In the genomic region with DNA sequence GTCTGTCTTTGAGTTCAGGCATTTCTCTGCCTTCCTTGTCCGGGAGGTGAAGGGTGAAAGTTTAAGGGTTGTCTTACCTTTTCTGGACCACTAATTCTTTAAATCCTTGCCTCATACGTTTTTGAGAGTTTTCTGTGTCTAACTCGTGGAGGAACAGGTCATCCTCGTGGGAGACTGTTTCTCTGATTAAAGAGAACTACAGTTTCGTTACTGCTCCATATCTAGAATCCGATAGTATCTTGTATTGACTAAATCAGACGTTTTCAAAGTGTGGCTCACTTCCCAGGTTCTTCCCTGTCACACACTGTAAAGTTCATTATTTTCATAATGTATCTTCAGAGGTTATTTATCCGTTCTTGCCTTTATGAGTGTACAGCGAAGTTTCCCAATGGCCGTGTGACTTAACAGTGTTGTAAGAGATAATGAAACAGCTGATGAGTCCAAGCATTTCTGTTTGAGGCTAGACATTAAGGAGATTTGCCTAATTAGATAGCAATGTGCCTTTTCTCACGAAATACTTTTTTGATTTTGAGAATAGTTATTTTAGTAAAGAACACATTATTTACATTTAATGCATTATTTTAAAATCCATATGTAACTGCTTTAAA, we compare ENCODE assay signal across 8 mouse cellular contexts. TPM values are rescaled to one million over a fixed set of nuclear protein-coding genes. Genes with fewer than 3 reads are reported as not detected.
DNase-seq lines count a peak whose midpoint lies in the region; ATAC-seq and TF ChIP-seq lines count a peak whose summit lies in the region.

No protein-coding gene starts in this region.

- H3K27me3 ChIP-seq in embryonic facial prominence, embryonic 13.5 days: no peaks in the 10 kb centered on the region
- no peaks in the 10 kb centered on the region for H3K27me3 ChIP-seq in intestine, embryonic 15.5 days (replicated peaks)
- no peaks in the 10 kb centered on the region for H3K27me3 ChIP-seq in midbrain, postnatal 0 days (ENCODE audit: insufficient read depth, low read length)

- intact Hi-C loops in left cerebral cortex, adult 2 months (cut with DNase I): loop anchor here (5.0 kb wide), 1 partner anchor 69 kb away; no protein-coding TSS in a partner anchor
- intact Hi-C loops in left cerebral cortex, postnatal 36 days (cut with DNase I): no loop called here

- peak overlapping the region; percentile 85 for H3K9ac ChIP-seq in embryonic facial prominence, embryonic 13.5 days
- peak overlapping the region; percentile 65; the same call in 1 of the 2 replicates for H3K9ac ChIP-seq in intestine, embryonic 15.5 days
- peak overlapping the region; percentile 77 for H3K9ac ChIP-seq in midbrain, postnatal 0 days (replicated peaks; ENCODE audit: low read length, poor library complexity, severe bottlenecking)

- 16% methylated on average over 11 of the region's 11 CpGs for WGBS in embryonic facial prominence, embryonic 13.5 days
- WGBS in intestine, embryonic 15.5 days: 9% methylated on average over 11 of the region's 11 CpGs
- 5% methylated on average over 11 of the region's 11 CpGs for WGBS in midbrain, postnatal 0 days

- H3K4me2 ChIP-seq in embryonic facial prominence, embryonic 13.5 days: peak overlapping the region; percentile 73
- peak overlapping the region; percentile 78 for H3K4me2 ChIP-seq in intestine, embryonic 15.5 days (replicated peaks)
- peak overlapping the region; percentile 67 for H3K4me2 ChIP-seq in midbrain, postnatal 0 days (ENCODE audit: low read depth, low read length, poor library complexity, severe bottlenecking)

- no peak for DNase-seq in left cerebral cortex, adult 2 months (ENCODE audit: extremely low spot score in 1 of 2, low spot score in 2 of 2)
- DNase-seq in left cerebral cortex, postnatal 36 days (ENCODE audit: low spot score in 2 of 2): no peak
- DNase-seq in midbrain, postnatal 0 days (ENCODE audit: low spot score): no peak
- DNase-seq in MN1 (ENCODE audit: low spot score): no peak
- DNase-seq in frontal cortex, postnatal 14 days (ENCODE audit: low spot score in 2 of 2): no peak
- DNase-seq in thymus, postnatal 14 days: no peak

- ATAC-seq in embryonic facial prominence, embryonic 13.5 days (ENCODE audit: insufficient number of reproducible peaks, insufficient read depth, low FRiP score, low TSS enrichment, low read depth): no peak
- ATAC-seq in intestine, embryonic 15.5 days: no peak
- no peak for ATAC-seq in midbrain, postnatal 0 days (ENCODE audit: low FRiP score)

- peak overlapping the region; percentile 100 for H3K4me3 ChIP-seq in left cerebral cortex, adult 2 months
- H3K4me3 ChIP-seq in embryonic facial prominence, embryonic 13.5 days: peak overlapping the region; percentile 92
- H3K4me3 ChIP-seq in intestine, embryonic 15.5 days (replicated peaks): peak overlapping the region; percentile 75
- peak overlapping the region; percentile 90 for H3K4me3 ChIP-seq in midbrain, postnatal 0 days (ENCODE audit: low read depth, low read length)

- no peaks in the 10 kb centered on the region for H3K36me3 ChIP-seq in embryonic facial prominence, embryonic 13.5 days
- no peaks in the 10 kb centered on the region for H3K36me3 ChIP-seq in intestine, embryonic 15.5 days
- no peaks in the 10 kb centered on the region for H3K36me3 ChIP-seq in midbrain, postnatal 0 days (ENCODE audit: insufficient read depth, low read length)

- no peaks in the 10 kb centered on the region for H3K9me3 ChIP-seq in embryonic facial prominence, embryonic 13.5 days
- no peaks in the 10 kb centered on the region for H3K9me3 ChIP-seq in intestine, embryonic 15.5 days
- no peaks in the 10 kb centered on the region for H3K9me3 ChIP-seq in midbrain, postnatal 0 days (ENCODE audit: low read length)

- no peak for TF ChIP-seq CTCF in left cerebral cortex, adult 2 months (IDR thresholded peaks at IDR 0.05)
- TF ChIP-seq CTCF in midbrain, postnatal 0 days (IDR thresholded peaks at IDR 0.05): no peak

- no peak overlapping the region for H3K27ac ChIP-seq in left cerebral cortex, adult 2 months
- no peak overlapping the region for H3K27ac ChIP-seq in embryonic facial prominence, embryonic 13.5 days
- no peak overlapping the region for H3K27ac ChIP-seq in intestine, embryonic 15.5 days
- no peak overlapping the region for H3K27ac ChIP-seq in midbrain, postnatal 0 days (ENCODE audit: low read depth, low read length)

- H3K4me1 ChIP-seq in embryonic facial prominence, embryonic 13.5 days: peaks cover 6% of the 10 kb centered on the region; the same call in 1 of the 2 replicates
- H3K4me1 ChIP-seq in intestine, embryonic 15.5 days (replicated peaks): no peaks in the 10 kb centered on the region
- H3K4me1 ChIP-seq in midbrain, postnatal 0 days (ENCODE audit: insufficient read depth, low read length): no peaks in the 10 kb centered on the region

RNA-seq across cellular contexts. Expression of a gene that starts 0.9 kb away (rescaled TPM):
- total RNA-seq in left cerebral cortex, adult 2 months (2021): 10 to 100 TPM; 11.0 to 14.0 TPM
- total RNA-seq in left cerebral cortex, postnatal 36 days (2021): 10 to 100 TPM; 10.5 to 11.7 TPM
- 7.9 and 8.8 TPM in 2 replicates for polyA plus RNA-seq in embryonic facial prominence, embryonic 13.5 days (2015; fragmentation: Nextera tagmentation; extraction: Ambion mirVana)
- 7.6 and 7.9 TPM in 2 replicates for polyA plus RNA-seq in intestine, embryonic 15.5 days (2015; fragmentation: Nextera tagmentation; extraction: Ambion mirVana)
- 3.2 and 7.4 TPM in 2 replicates for total RNA-seq in midbrain, postnatal 0 days (2014; rRNA removed)
- 6.4 and 7.3 TPM in 2 replicates for polyA plus RNA-seq in midbrain, postnatal 0 days (2015; fragmentation: Nextera tagmentation; extraction: Ambion mirVana)

RNA-seq across cellular contexts. Expression of a gene that starts 47.2 kb away (rescaled TPM):
- under 1 TPM; 0.11 to 0.19 TPM for total RNA-seq in left cerebral cortex, adult 2 months (2021)
- under 1 TPM; 0.14 to 0.25 TPM for total RNA-seq in left cerebral cortex, postnatal 36 days (2021)
- polyA plus RNA-seq in embryonic facial prominence, embryonic 13.5 days (2015; fragmentation: Nextera tagmentation; extraction: Ambion mirVana): 0.22 and 0.32 TPM in 2 replicates
- polyA plus RNA-seq in intestine, embryonic 15.5 days (2015; fragmentation: Nextera tagmentation; extraction: Ambion mirVana): 0.05 TPM in 1 of 2 replicates, not detected in the other
- total RNA-seq in midbrain, postnatal 0 days (2014; rRNA removed): 0.94 and 1.3 TPM in 2 replicates
- 0.33 and 0.38 TPM in 2 replicates for polyA plus RNA-seq in midbrain, postnatal 0 days (2015; fragmentation: Nextera tagmentation; extraction: Ambion mirVana)
